Mouse (Mus musculus): ENCODE data around the gene Gpc2. TPM values are rescaled to one million over a fixed set of nuclear protein-coding genes. Genes with fewer than 3 reads are reported as not detected.

Gpc2 gene
- polyA plus RNA-seq, 1 experiment from 2014 or later, result 177 TPM

- Histone ChIP-seq H3K36me3 (peaks cover 9% of the 10 kb centered on the region), H3K4me3 (no peak overlapping the region), H3K4me2 (replicated peaks) (no peak overlapping the region), H3K27ac (replicated peaks) (no peak overlapping the region), H3K9ac (replicated peaks) (no peak overlapping the region), H3K27me3 (no peaks in the 10 kb centered on the region), H3K4me1 (peaks cover 63% of the 10 kb centered on the region), H3K9me3 (no peaks in the 10 kb centered on the region)
- ATAC-seq (replicated peaks), result no peak
- 60% methylated on average over 8 of the region's 8 CpGs for WGBS
Observed at GRCm38 (mm10) chr5:138274186-138274585, 5.6 kb downstream of the Gpc2 start.

- H3K27me3 ChIP-seq, result no peaks in the 10 kb centered on the region
- H3K9ac ChIP-seq (replicated peaks), result peak within 1 kb of the TSS; percentile 0; the same call in 1 of the 2 replicates
- no peak within 1 kb of the TSS for H3K4me3 ChIP-seq
- ATAC-seq (replicated peaks), result 0 out of 2 replicates have a peak, but pooled peaks have one; percentile 24
- peaks cover 5% of the 10 kb centered on the region for H3K36me3 ChIP-seq
- H3K9me3 ChIP-seq, result no peaks in the 10 kb centered on the region
- H3K4me2 ChIP-seq (replicated peaks), result no peak within 1 kb of the TSS; the same call in 1 of the 2 replicates
- H3K27ac ChIP-seq (replicated peaks), result no peak within 1 kb of the TSS
- under 1% methylated on average over 12 of the region's 12 CpGs for WGBS
- H3K4me1 ChIP-seq, result peaks cover 46% of the 10 kb centered on the region
Observed at GRCm38 (mm10) chr5:138272409-138272923, 7.3 kb downstream of the Gpc2 start, which contains the start of gene Gal3st4. Gene Gal3st4, minus strand, starts transcription at chr5:138272840.

GRCm38 (mm10) chr5:138271232-138271631 is 8.6 kb downstream of the Gpc2 start:
- Histone ChIP-seq H3K27me3 (no peaks in the 10 kb centered on the region), H3K4me1 (peaks cover 33% of the 10 kb centered on the region), H3K27ac (replicated peaks) (no peak overlapping the region), H3K9ac (replicated peaks) (no peak overlapping the region), H3K4me2 (replicated peaks) (no peak overlapping the region), H3K4me3 (no peak overlapping the region), H3K36me3 (no peaks in the 10 kb centered on the region; the same call in 1 of the 2 replicates), H3K9me3 (no peaks in the 10 kb centered on the region)
- ATAC-seq (replicated peaks), result no peak
- 53% methylated on average over 3 of the region's 3 CpGs for WGBS

GRCm38 (mm10) chr5:138268980-138269379 is 10.8 kb downstream of the Gpc2 start:
- Histone ChIP-seq H3K27me3 (no peaks in the 10 kb centered on the region), H3K4me2 (replicated peaks) (no peak overlapping the region), H3K4me3 (no peak overlapping the region), H3K4me1 (peaks cover 24% of the 10 kb centered on the region), H3K9ac (replicated peaks) (no peak overlapping the region), H3K9me3 (no peaks in the 10 kb centered on the region), H3K27ac (replicated peaks) (no peak overlapping the region), H3K36me3 (peaks cover 4% of the 10 kb centered on the region; the same call in 1 of the 2 replicates)
- ATAC-seq (replicated peaks), result no peak
- WGBS, result 90% methylated on average over 4 of the region's 4 CpGs

GRCm38 (mm10) chr5:138267114-138267513 is 12.7 kb downstream of the Gpc2 start:
- Histone ChIP-seq H3K4me2 (replicated peaks) (no peak overlapping the region), H3K4me1 (peaks cover 25% of the 10 kb centered on the region), H3K27me3 (no peaks in the 10 kb centered on the region), H3K9ac (replicated peaks) (no peak overlapping the region), H3K9me3 (no peaks in the 10 kb centered on the region), H3K36me3 (peaks cover 4% of the 10 kb centered on the region; the same call in 1 of the 2 replicates), H3K27ac (replicated peaks) (no peak overlapping the region), H3K4me3 (no peak overlapping the region)
- 87% methylated on average over 3 of the region's 3 CpGs for WGBS
- no peak for ATAC-seq (replicated peaks)

- no peak overlapping the region for H3K9ac ChIP-seq (replicated peaks)
- H3K4me3 ChIP-seq, result no peak overlapping the region
- no peak for ATAC-seq (replicated peaks)
- H3K27ac ChIP-seq (replicated peaks), result no peak overlapping the region
- H3K27me3 ChIP-seq, result no peaks in the 10 kb centered on the region
- no peaks in the 10 kb centered on the region for H3K9me3 ChIP-seq
- WGBS, result 96% methylated on average over 4 of the region's 4 CpGs
- no peak overlapping the region for H3K4me2 ChIP-seq (replicated peaks)
- H3K4me1 ChIP-seq, result peaks cover 31% of the 10 kb centered on the region
- peaks cover 16% of the 10 kb centered on the region for H3K36me3 ChIP-seq
Observed at GRCm38 (mm10) chr5:138265712-138266111, 14.1 kb downstream of the Gpc2 start.

- Histone ChIP-seq H3K36me3 (peaks cover 30% of the 10 kb centered on the region), H3K27me3 (no peaks in the 10 kb centered on the region), H3K4me3 (peak overlapping the region; percentile 62), H3K4me1 (peaks cover 31% of the 10 kb centered on the region), H3K27ac (replicated peaks) (peak overlapping the region; percentile 63), H3K4me2 (replicated peaks) (peak overlapping the region; percentile 92), H3K9me3 (no peaks in the 10 kb centered on the region), H3K9ac (replicated peaks) (peak overlapping the region; percentile 79)
- WGBS, result 13% methylated on average over 6 of the region's 6 CpGs
- 0 out of 2 replicates have a peak, but pooled peaks have one; percentile 6 for ATAC-seq (replicated peaks)
Observed at GRCm38 (mm10) chr5:138264207-138264578, 15.6 kb downstream of the Gpc2 start.

GRCm38 (mm10) chr5:138263260-138264206 is 16.3 kb downstream of the Gpc2 start, which contains the start of gene BC037034:
Gene BC037034, minus strand, starts transcription at chr5:138264033.
- Histone ChIP-seq H3K4me1 (peaks cover 31% of the 10 kb centered on the region), H3K9ac (replicated peaks) (peak within 1 kb of the TSS; percentile 79), H3K27ac (replicated peaks) (peak within 1 kb of the TSS; percentile 63), H3K9me3 (no peaks in the 10 kb centered on the region), H3K4me3 (peak within 1 kb of the TSS; percentile 62), H3K36me3 (peaks cover 33% of the 10 kb centered on the region), H3K4me2 (replicated peaks) (peak within 1 kb of the TSS; percentile 92), H3K27me3 (no peaks in the 10 kb centered on the region)
- peak; percentile 92 for ATAC-seq (replicated peaks)
- under 1% methylated on average over 71 of the region's 71 CpGs for WGBS

- Histone ChIP-seq H3K9me3 (no peaks in the 10 kb centered on the region), H3K9ac (replicated peaks) (peak overlapping the region; percentile 79), H3K4me1 (peaks cover 31% of the 10 kb centered on the region), H3K4me3 (peak overlapping the region; percentile 62), H3K27me3 (no peaks in the 10 kb centered on the region), H3K4me2 (replicated peaks) (peak overlapping the region; percentile 92), H3K36me3 (peaks cover 33% of the 10 kb centered on the region), H3K27ac (replicated peaks) (no peak overlapping the region)
- 69% methylated on average over 18 of the region's 18 CpGs for WGBS
- ATAC-seq (replicated peaks), result no peak
Observed at GRCm38 (mm10) chr5:138262582-138263240, 17.1 kb downstream of the Gpc2 start.

- ATAC-seq (replicated peaks), result no peak
- H3K27ac ChIP-seq (replicated peaks), result no peak overlapping the region
- 0 out of 2 replicates have a peak overlapping the region, but pooled peaks have one; percentile 62 for H3K4me3 ChIP-seq
- no peaks in the 10 kb centered on the region for H3K27me3 ChIP-seq
- H3K4me1 ChIP-seq, result peaks cover 31% of the 10 kb centered on the region
- peaks cover 33% of the 10 kb centered on the region for H3K36me3 ChIP-seq
- 85% methylated on average over 4 of the region's 4 CpGs for WGBS
- H3K4me2 ChIP-seq (replicated peaks), result no peak overlapping the region
- H3K9ac ChIP-seq (replicated peaks), result 0 out of 2 replicates have a peak overlapping the region, but pooled peaks have one; percentile 79
- H3K9me3 ChIP-seq, result no peaks in the 10 kb centered on the region
Observed at GRCm38 (mm10) chr5:138262001-138262400, 17.8 kb downstream of the Gpc2 start.

GRCm38 (mm10) chr5:138260834-138261233 is 19.0 kb downstream of the Gpc2 start:
- no peak overlapping the region for H3K27ac ChIP-seq (replicated peaks)
- H3K4me3 ChIP-seq, result no peak overlapping the region
- no peak overlapping the region for H3K4me2 ChIP-seq (replicated peaks)
- peaks cover 31% of the 10 kb centered on the region for H3K36me3 ChIP-seq
- H3K4me1 ChIP-seq, result peaks cover 38% of the 10 kb centered on the region
- no peaks in the 10 kb centered on the region for H3K27me3 ChIP-seq
- 95% methylated on average over 11 of the region's 11 CpGs for WGBS
- no peak for ATAC-seq (replicated peaks)
- no peaks in the 10 kb centered on the region for H3K9me3 ChIP-seq
- no peak overlapping the region for H3K9ac ChIP-seq (replicated peaks)

- Histone ChIP-seq H3K36me3 (peaks cover 29% of the 10 kb centered on the region), H3K27me3 (no peaks in the 10 kb centered on the region), H3K9ac (replicated peaks) (no peak overlapping the region), H3K27ac (replicated peaks) (no peak overlapping the region), H3K4me3 (no peak overlapping the region), H3K9me3 (no peaks in the 10 kb centered on the region), H3K4me2 (replicated peaks) (no peak overlapping the region), H3K4me1 (peaks cover 36% of the 10 kb centered on the region)
- WGBS, result 85% methylated on average over 10 of the region's 10 CpGs
- no peak for ATAC-seq (replicated peaks)
Observed at GRCm38 (mm10) chr5:138260051-138260450, 19.8 kb downstream of the Gpc2 start.
